Mouse (Mus musculus) embryonic fibroblast, embryonic 13.5 days (primary cell): Measurements from ENCODE around the gene Dus1l.

Experiments used
- CTCF ChIP-seq: IDR thresholded peaks from 2 replicates; pipeline ENCODE4 v1.5.1; 2011; ENCODE audit warnings: mild to moderate bottlenecking, control low read depth, low read length, moderate library complexity, borderline replicate concordance; ENCODE audit not compliant: insufficient read depth
- POLR2A ChIP-seq: IDR thresholded peaks from 2 replicates; pipeline ENCODE4 v1.6.1; 2011; ENCODE audit warnings: low read depth, mild to moderate bottlenecking, control low read depth, low read length, moderate library complexity

DNA sequence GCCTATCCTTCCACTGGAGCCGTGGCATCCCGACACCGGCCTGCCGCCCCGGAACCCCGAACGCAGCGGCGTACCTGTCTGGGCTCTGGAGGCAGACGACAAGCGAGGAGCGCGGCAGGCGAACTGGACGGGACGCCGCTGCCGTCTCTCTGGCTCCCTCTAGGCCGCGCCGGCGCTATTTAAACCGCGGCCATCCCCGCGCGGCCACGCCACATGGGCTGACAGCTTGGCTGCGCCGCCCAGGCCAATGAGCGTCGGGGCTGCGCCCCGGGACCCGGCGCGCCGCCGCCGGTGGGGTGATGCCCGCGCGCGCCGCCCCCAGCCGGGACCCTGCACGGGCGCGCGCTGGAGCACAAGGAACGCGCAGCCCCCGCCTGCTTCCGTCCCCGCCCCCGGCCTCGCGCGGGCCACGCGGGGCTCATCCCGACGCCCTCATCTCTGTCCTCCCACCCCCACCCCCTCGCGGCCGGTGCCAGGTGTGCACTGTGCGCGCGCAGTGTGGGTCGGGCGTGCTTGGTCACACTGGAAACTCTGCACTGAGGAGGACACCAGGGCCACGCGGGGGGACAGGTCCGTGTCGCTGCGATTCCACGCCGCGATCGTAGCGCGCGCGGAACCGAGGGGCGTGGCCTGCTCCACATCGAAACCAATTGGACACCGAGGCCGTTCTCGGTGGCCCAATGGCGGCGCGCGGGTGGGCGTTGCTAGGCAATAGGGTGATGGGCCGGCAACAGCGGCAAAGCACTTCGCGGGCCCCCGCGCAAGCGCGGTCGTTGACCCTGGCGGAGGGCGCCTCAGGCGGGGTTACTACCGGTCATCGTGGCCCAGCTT is 28.0 kb upstream of the Dus1l start, which contains the start of gene Fasn:
- peak; percentile 52; the same call in 1 of the 2 replicates for TF ChIP-seq CTCF
- peak; percentile 100 for TF ChIP-seq POLR2A
